Mouse (Mus musculus) ovary, postnatal 14 days (tissue): ENCODE results near the gene Pak2.
"Not testable (repeated sequence)": the region's sequence is repeated elsewhere in the genome, so short reads cannot be mapped to it uniquely, and the experiment has no call there.

Experiments used
- DNase-seq: peaks from one replicate; pipeline ENCODE4 v3.0.0; 2022; ENCODE audit warnings: low spot score

Gene Pak2

GRCm38 (mm10) chr16:32078991-32079511, at the start of gene Pak2:
Gene Pak2 (minus strand): TSS chr16:32079342.
- peak; percentile 75 for DNase-seq

GRCm38 (mm10) chr16:32127046-32127445, 47.9 kb upstream of the Pak2 start:
- no peak for DNase-seq

- no peak for DNase-seq
Measured at GRCm38 (mm10) chr16:32125364-32125763, 46.2 kb upstream of the Pak2 start.

- no peak for DNase-seq
Measured at GRCm38 (mm10) chr16:32124444-32125335, 45.5 kb upstream of the Pak2 start.

GRCm38 (mm10) chr16:32124020-32124419, 44.9 kb upstream of the Pak2 start:
- DNase-seq: no peak

- no peak for DNase-seq
Measured at GRCm38 (mm10) chr16:32120454-32120853, 41.3 kb upstream of the Pak2 start.

- no peak for DNase-seq
Measured at GRCm38 (mm10) chr16:32116186-32116585, 37.0 kb upstream of the Pak2 start.

GRCm38 (mm10) chr16:32115781-32116180, 36.6 kb upstream of the Pak2 start:
- DNase-seq: no peak

- DNase-seq: peak; percentile 89
Measured at GRCm38 (mm10) chr16:32114968-32115695, 36.0 kb upstream of the Pak2 start.

- no peak for DNase-seq
Measured at GRCm38 (mm10) chr16:32114406-32114805, 35.3 kb upstream of the Pak2 start.

GRCm38 (mm10) chr16:32113541-32114218, 34.5 kb upstream of the Pak2 start:
- no peak for DNase-seq

- DNase-seq: no peak
Measured at GRCm38 (mm10) chr16:32110951-32111699, 32.0 kb upstream of the Pak2 start.

- DNase-seq: no peak
Measured at GRCm38 (mm10) chr16:32108578-32108977, 29.4 kb upstream of the Pak2 start.

GRCm38 (mm10) chr16:32108170-32108569, 29.0 kb upstream of the Pak2 start:
- no peak for DNase-seq

GRCm38 (mm10) chr16:32107342-32108045, 28.4 kb upstream of the Pak2 start:
- DNase-seq: no peak

- DNase-seq: no peak
Measured at GRCm38 (mm10) chr16:32105698-32106097, 26.6 kb upstream of the Pak2 start.

- DNase-seq: no peak
Measured at GRCm38 (mm10) chr16:32102295-32102694, 23.2 kb upstream of the Pak2 start.

GRCm38 (mm10) chr16:32099638-32100150, 20.6 kb upstream of the Pak2 start, which contains the start of the genes Pigx and Cep19:
Gene Pigx (minus strand): TSS chr16:32099740.
Gene Cep19 (plus strand): TSS chr16:32099800.
- DNase-seq: peak; percentile 86

GRCm38 (mm10) chr16:32098897-32099637, 19.9 kb upstream of the Pak2 start:
- DNase-seq: no peak

- not testable (repeated sequence) for DNase-seq
Measured at GRCm38 (mm10) chr16:32097757-32098156, 18.6 kb upstream of the Pak2 start.
